Mouse (Mus musculus) lung, postnatal 14 days (tissue): ENCODE measurements around the gene Vmn1r25.
"Not testable (repeated sequence)": the region's sequence is repeated elsewhere in the genome, so short reads cannot be mapped to it uniquely, and the experiment has no call there.

Experiments used
- DNase-seq: peaks from one replicate; pipeline ENCODE4 v3.0.0; 2021

Vmn1r25 gene

GRCm38 (mm10) chr6:57980710-57981109 is at the start of gene Vmn1r25:
Gene Vmn1r25, minus strand, starts transcription at chr6:57980810.
- no peak for DNase-seq

- DNase-seq, result not testable (repeated sequence)
Observed at GRCm38 (mm10) chr6:58017478-58017877, 36.9 kb upstream of the Vmn1r25 start.

GRCm38 (mm10) chr6:58015059-58015458 is 34.4 kb upstream of the Vmn1r25 start, which contains the start of gene Vmn1r26:
Gene Vmn1r26, minus strand, starts transcription at chr6:58015159.
- DNase-seq, result no peak

GRCm38 (mm10) chr6:57961403-57961802 is 19.2 kb downstream of the Vmn1r25 start, which contains the start of gene Vmn1r24:
Gene Vmn1r24, minus strand, starts transcription at chr6:57961503.
- not testable (repeated sequence) for DNase-seq
